Mouse (Mus musculus): ENCODE results near the gene Sh3gl3. TPM values are rescaled to one million over a fixed set of nuclear protein-coding genes. Genes with fewer than 3 reads are reported as not detected.

Gene Sh3gl3
- under 1 TPM; 0.55 to 0.57 TPM for total RNA-seq (2021)
- long read RNA-seq, experiment 1, result 0 reads
- long read RNA-seq, experiment 2, result 0 reads

DNA sequence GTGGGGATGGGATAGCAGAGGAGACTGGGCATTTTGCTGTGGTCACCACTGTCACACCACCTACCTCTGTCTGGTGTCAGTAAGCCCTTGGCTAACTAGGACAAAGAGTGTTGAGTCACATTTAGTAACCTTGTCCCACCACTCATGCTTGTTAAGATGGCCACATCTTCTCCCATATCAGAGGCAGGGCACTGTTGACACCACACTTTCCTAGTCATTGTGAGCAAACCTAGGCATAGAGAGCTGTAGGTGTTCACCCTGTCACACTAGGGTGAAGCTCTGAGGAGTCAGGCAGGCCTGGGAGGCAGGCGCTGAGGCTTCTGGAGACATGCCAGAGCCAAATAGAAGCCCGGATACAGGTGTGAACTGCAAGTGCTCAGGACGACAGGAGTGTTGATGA, at the start of gene Sh3gl3:
TSS of gene Sh3gl3 (plus strand) at position 301 of the 400 bp plus-strand sequence.
- DNase-seq, result no peak

DNA sequence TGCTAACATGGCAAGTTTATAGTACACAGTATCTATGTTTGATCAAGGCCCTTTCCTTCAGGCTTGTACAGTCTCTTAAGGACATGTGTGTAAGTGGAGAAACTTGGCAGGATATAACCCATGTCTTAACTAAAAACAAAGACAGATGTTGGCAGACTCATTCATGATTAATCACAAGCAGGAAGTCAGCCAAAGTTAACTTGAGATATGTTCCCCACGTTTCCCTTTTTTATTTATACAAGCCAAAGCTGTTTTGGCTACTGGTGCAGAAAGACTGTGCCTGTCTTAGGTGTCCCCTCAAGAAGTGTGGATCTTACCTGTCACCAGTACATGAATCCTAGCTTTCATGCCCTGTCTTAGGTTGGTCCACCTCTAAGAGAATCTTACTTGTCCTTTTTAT, 35.4 kb upstream of the Sh3gl3 start:
- no peak for DNase-seq

DNA sequence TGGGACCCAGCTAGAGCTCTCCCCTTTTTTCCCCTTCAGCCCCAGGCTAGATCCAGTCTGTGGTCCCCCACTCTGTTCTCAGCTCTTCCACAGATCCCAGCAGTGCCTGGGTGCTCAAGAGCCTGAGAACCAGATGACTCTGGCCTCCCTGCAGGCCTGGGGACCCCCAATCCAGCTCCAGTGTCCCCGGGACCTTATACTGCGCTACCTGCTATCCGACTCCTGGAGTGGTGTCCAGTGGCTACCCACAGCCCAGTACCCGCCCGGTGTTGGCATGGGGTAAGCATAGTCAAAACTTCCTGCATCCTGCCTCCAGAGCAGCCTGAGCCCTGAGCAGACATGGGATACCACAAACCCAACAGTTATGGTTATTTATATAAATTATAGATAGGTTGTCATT, 26.5 kb upstream of the Sh3gl3 start:
- no peak for DNase-seq

DNA sequence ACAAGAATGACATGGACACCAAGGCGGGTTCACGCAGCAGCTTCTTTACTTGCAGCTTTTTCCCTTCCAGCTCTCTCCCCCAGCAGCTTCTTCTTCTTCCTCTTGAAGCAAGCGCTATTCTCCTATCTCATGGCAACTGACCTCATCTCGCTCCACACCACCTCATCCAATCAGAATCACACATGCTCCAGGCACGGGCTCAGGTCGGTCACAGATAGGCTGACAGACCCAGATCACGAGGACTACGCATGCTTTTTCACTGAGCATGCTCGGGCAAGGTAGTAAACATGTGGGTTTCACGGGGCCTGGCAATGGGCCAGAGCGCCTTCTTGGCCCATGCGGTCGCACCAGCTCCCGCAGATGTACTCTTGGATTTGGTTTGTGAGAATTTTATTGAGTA, 9.0 kb upstream of the Sh3gl3 start:
- no peak for DNase-seq

DNA sequence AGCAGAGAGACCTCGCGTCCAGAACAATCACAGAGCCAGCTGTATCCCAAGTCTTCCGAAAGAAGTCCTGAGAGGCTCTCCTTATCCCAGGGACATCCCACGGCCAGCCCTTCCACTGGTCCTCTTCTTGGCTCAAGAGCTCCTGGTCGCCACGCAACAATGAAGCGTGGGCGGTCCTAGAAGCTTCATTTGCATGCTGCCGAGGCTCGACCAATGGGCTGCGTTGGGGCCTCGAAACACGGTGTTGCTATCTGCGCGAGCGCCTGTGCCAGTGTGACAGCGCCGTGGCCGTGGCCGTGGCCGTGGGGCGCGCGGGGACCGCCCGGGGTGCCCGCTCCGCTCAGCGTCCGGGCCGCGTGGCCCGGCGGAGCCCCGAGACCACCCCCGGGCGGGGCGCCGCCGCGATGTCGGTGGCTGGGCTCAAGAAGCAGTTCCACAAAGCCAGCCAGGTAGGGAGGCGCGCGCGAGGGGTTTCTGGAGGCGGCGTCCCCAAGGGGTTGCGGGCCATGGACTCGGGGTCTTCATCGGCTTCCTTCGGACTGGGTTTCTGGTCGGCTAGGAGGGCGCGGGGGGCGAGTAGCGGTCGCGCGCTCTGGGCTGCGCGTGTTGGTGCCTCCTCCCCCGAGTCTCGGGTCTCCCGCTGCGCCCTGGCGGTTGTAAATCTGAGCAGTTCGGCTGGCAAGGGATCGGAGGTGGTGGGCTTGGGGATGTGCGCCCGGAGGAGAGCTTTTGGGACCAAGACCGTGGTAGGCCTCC, 1.1 kb downstream of the Sh3gl3 start:
- DNase-seq, result peak; percentile 72 to 74

DNA sequence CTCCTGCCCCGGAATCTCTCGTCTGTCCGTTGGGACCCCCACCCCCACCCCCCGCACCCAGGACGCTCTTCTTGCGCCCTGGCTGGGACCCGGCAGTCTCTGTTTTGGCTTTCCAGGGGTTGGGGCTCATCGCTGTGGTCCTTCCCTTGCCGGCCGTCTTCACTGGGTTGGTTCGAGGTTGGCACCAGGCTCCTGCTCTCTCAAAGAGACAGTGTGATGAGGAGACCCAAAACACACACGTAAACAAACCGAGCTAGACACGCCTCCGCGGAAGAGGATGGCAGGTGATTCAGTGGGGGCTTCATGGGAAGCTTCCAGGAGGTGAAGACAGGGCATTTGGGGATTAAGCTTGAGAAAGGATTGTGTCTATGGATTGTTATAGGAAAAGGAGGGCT, 1.7 kb downstream of the Sh3gl3 start:
- no peak for DNase-seq

DNA sequence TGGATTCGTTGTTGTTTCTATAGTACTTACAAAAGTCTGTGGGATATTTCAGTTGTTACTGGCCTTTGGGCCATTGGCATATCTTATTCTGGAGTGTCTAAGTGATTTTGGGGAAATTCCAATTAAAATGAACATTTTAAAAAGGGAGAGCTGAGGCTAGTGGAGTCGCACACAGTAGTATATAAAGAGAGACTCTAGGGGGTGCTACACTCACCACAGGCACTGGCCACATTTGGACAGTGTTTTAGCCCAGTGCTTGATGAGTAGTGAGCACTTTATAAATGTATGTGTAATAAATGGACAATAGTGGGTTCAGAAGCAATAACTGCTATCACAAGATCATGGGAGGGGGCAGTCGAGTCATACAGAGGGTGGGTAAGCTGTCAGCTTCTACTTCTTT, 2.6 kb downstream of the Sh3gl3 start:
- DNase-seq, result no peak

DNA sequence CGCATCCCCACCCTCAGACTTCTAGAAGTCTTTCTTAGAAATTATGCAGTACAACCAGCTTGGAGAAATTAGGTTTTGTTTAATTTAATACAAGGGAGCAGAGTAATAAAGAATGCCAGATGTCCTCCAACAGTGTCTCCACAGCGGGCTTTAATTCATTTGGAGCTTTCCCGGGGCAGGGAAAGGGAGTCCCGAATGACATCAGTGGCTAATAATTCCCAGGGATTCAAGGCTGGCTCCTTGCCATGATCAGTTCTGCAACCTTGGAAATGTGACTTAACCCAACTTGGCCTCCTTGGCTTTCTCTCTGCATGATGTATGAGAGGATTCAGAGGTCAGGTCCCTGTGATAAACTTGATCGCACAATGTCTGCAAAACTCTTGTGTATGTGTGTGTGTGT, 3.7 kb downstream of the Sh3gl3 start:
- DNase-seq, result no peak

DNA sequence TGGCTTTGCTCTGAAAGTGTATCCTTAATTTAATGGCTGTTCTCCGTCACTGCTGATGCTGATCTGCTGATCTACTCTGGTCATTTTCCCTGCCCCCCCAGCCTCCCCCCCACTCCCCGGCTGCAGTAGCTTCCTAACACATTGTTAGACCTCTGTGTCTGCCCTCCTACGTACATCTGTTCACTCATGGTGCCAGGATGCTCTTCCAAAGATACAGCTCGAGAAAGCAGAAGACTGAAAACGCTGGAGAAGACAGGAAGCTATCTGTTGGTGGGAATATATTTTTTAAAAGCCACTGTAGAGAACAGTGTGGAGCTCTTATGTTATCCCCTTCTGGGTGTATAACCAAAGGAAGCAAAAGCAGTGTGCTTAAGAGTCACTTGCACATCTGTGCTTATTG, 7.3 kb downstream of the Sh3gl3 start:
- no peak for DNase-seq

DNA sequence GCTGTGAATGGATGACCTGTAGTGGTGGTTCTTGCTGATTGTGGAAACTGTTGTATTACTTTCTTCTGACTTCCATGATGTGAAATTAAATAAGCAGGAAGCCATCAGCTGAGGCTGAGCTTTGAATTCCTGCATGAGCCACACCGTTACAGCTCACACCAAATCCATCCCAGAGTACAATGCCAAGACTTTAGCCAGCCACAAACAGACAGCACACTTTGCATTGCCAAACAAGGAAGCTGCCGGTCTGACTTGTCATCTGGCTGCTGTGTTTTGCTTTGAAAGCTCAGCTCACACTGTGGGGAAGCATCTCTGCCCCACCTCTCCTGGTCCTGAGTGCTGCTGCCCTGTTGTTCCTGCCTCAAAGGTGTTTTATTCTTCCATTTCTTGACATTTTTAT, 9.1 kb downstream of the Sh3gl3 start:
- DNase-seq, result no peak

DNA sequence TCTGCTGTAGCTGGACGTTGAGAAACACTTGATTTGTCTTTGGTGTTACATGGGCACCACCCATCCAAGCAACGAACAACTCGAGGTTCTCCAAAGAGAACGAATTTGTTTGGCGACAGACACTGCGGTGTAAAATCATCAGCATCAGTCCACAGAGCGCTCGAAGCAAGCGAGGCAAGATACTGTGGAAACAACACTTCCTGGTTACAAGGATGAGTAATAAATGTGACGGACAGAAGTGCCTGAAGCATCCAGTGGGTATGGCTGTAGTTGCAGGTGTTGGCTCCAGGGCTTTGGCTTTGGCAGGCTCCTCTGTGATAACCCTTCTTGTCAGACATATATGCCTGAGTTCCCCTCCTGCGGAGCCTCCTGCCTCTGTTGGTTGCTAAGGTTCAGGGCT, 18.0 kb downstream of the Sh3gl3 start:
- no peak for DNase-seq

DNA sequence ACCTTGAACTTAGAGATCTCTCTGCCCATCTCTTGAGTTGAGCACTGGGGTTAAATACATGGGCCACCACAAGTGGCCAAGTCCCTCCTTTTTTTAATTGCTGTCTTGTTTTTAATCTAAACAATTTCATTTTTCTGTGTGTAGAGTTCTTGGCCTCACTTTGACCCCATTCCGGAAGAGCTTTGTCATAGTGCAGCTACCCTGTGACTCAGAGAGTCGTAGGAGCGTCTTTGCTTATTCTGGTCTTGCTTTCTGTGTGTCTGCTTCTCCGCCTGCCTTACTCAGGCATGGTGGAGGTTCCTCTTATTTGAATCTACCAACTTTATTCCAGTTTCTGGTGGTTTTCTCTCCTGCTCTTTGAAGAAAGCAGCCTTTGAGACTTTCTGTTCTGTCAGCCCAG, 18.9 kb downstream of the Sh3gl3 start:
- DNase-seq, result no peak

DNA sequence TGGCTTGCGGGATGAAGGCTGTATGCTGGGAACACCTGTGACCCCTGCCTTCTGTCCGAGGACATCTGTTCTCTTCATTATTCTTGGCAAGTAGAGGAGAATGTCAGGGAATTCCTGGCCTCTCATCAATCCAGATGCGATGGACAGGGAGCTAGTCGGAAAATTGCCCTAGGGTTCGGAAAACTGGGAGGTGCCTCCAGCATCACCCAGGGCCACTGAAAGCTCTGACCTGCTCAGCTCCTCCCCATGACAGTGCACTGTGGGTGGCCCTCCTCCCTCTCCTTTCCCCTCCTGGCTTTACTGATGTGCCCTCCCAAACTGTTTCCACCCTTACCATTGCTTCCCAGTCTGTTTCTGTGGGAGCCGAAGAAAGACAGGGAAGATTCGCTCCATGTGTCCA, 29.5 kb downstream of the Sh3gl3 start:
- peak in 1 of 2 experiments; percentile 11 for DNase-seq

DNA sequence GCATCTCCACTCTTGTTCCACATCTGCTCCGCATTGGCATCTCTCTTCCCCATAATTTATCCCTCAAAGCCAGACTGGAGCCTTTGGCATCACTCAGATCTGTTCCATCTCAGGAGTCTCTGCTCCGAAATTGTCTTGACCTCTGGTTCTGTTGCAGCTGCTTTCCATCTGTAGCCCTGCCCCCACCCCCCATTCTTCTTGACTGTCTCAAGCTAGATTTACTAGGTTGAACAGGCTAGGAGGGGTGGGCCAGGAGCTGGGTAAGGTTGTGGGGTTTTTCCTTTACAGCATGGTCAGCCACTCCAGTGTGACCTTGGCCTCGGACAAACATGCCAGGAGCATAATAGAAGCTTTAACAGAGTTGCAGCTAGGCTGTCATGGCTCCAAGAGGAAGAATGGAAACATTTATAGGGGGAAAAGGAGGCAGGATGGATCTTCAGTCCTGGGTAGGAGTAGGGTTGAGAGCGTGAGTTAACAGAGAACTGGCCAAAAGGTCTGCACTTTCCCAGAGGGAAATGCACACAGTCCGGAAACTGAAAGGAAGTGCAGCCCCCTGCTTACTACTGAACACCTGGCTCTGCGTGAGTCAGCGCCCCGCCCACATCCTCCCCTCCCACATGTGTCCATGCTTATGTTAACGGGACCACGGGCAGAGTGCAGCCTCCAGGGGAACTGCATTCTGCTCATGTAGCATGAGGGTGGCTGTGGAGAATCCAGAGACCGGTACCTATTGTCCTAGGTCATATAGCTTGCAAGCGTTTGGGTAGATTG, 30.6 kb downstream of the Sh3gl3 start:
- DNase-seq, result peak in 1 of 2 experiments; percentile 10

DNA sequence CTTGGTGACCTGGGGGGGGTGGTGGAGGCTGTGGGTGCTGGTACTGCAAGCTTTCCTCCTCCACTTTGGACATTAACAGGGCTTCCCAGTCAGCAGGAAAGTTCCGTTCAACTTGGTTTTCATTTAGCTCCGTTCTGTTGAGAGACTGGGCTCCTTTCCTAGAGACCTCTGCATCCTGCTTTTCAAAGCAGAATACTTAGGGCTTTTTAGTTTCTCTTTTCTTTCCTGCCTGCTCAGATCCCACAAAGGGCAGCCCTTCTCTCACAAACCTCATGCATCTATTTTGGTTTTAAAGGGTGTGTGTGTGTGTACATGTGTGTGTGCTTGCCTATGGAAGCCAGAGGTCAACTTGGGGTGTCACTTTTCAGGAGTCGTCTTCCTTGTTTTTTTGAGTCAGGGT, 31.3 kb downstream of the Sh3gl3 start:
- DNase-seq, result no peak

DNA sequence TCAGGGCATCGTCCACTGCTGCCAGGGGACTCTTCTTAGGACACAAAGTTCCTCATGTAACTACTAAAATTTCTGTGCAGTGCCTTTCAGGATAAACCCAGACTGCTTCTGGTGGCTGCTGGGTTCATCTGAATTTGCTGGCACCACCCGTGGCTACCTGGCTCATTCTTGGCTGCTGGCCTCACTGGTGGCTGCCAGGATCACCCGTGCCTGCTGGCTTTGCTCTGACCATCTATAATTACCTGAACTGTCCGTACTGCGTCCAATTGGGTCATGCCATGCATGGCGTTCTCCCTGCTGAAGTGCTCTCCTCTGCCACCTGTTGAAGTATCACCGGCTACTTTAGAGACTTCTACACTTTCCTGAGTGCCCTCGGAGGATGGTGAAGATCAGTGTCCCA, 33.1 kb downstream of the Sh3gl3 start:
- peak; percentile 48 to 63 for DNase-seq

DNA sequence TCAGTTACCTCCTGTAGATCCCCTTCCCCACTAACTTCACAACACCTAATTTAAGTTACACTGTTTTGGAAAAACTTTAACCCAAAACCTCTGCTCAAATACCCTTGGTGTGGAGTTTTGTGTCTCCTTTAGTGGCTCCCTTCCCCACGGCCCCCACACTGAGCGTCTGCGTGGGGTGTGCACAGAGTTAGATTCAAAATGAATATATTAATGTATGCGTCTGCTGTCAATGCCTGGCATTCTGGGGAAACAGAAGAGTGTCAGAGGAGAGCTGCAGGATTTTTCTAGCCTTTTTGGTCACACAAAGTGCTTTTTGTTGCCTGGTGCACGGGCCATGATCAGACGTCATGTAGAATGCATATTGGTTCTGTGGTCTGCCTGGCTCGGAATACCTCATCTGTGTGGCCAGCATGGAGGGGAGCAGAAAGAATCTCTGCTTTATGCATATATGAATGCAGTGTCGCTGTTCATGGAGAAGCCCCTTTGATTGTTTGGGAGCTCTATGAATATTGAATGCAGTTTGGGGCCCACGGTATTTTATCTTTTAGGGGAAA, 47.8 kb downstream of the Sh3gl3 start:
- DNase-seq, result no peak

DNA sequence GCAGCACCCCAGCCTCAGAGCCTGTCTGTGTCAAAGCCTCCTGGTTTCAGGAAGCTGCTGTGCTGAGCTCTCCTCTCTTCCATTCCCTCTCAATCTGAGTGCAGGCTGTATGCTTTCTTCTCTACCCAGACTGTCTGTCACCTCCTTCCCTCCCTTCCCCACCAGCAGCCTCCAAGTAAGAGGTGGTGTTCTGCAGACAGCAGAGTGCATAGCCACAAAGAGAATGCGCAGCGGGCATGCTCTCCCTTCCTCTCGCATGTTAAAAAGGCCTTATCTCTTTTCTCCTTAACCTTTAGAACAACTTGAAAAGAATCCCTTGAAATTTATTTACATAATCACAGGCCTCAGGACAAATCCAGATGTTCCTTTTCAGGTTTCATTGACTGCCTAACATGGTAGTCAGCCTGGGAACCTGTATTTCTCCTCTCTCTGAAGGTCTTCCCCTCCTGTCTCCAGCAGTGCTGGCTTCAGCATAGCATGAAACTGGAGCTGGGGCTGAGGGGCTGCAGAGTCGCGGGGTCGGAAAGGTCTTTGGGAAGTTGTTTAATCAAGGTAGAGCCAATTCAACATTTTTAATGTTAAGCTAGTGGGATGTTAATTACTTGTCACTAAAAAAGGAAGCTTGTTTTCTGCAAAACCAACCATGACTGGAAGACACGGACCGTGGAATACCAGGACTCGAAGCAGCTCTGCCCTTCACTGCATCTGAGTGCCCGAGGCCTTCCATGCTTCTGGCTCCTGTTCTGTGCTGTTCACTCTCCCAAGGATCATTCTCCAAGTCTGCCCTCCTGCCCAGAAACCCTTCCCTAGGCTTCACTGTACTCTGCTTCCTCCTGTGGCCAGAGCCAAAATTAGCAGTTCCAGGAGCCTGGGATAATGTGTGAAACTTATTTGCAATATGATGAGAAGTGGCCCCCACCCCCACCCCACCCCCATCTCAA, 50.5 kb downstream of the Sh3gl3 start:
- DNase-seq, result no peak

DNA sequence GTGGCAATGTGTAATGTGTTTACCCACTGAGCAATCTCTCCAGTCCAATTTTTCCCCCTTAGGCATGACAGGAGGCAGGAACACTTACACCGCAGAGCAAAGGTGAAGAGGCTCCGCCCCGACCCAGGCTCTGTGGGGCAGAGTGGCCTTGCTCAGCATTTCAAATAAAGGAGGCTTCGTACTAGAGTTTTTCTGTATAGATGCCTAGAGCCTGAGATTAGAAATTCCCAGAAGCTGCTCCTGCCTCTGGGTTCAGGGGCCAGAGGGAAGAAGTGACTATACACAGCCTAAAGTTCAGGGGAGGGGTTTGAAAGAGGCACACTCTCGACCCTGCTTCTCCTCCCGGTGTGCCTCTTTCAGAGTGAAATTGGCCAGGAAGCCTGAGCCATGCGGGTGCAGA, 59.6 kb downstream of the Sh3gl3 start:
- DNase-seq, result no peak

DNA sequence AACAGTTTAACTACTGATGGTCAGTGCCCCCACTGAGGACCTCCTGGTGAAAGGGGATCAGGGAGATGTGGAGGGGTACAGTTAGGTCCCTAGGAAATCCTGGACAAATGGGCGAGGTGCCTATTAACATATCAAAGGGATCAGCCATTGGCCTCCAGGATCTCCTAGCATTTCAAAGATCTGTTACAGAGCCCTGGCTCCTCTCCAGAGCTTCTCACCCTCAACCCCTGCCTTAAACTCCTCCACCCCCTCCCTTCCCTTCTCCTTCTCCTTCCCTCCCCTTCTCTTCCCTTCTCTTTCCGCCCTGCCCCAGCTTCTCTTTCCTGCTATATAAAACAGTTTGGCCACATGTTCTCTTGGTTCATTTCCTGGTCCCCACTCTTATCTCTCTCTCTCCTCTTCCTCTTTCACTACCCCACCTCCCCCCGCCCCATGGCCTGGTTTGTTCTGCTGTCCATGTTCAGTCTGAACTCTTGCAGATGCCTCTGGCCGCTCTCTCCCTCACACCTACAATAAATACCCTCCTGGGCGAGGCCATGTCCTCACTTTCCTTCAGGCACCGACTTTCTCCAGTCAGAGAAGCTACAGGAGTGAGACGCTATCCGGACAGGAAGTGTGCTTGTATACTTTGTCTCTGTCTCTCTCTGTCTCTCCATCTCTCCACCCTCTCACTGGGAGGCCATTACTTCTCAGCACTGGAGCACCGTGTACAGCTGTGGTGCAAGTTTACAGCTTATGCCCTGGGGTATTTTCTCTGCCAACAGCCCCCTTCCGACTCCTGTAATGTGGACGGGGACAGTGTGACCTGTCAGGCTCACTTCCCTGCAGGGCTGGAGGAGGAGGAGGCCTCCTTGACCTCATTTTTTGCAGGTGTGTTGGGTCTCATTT, 60.6 kb downstream of the Sh3gl3 start:
- no peak for DNase-seq

DNA sequence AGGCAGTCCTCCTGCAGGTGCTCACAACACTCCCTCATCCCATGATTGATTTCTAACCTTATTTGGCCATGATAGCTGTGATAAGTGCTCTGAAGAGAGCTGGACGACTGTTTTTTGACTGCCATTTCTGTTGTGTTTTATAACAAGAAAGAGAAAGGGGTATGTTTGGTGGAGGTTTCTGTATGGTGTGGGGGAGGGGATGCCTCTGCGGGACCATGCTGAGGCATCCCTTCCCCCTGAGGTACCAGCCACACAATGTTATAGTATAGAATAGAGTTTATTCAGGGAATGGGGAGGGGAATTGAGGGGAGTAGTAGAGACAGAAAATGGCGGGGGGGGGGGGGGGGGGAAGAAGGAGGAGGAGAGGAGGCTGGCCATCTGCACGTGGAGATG, 61.3 kb downstream of the Sh3gl3 start:
- DNase-seq, result no peak
